Mouse (Mus musculus) forebrain, embryonic 16.5 days (tissue): ENCODE measurements at regions not wholly inside any gene's neighbourhood (a gene's known extent, or its start where the extent isn't known, plus 50 kb on each side); places are given as distances from the start of the nearest gene placed in this dataset.

Experiments
- ATAC-seq: fragments of 200-750 bp; cut with Nextera tagmentation; 2 replicates; pipeline ENCODE4 v1.8.0; 2017; ENCODE audit warnings: mild to moderate bottlenecking, moderate library complexity
- H3K27ac ChIP-seq: fragments of 300-500 bp; sonication (generic); 2 replicates; pipeline ENCODE4 v1.5.1; 2014; ENCODE audit warnings: low read length, control low read depth
- H3K27me3 ChIP-seq: fragments of 300-500 bp; sonication (generic); replicated peaks from 2 replicates; pipeline ENCODE4 v1.6.1; 2014; ENCODE audit warnings: low read length; ENCODE audit not compliant: control insufficient read depth, insufficient read depth
- H3K36me3 ChIP-seq: fragments of 300-500 bp; sonication (generic); 2 replicates; pipeline ENCODE4 v1.6.1; 2014; ENCODE audit not compliant: control insufficient read depth, insufficient read depth
- H3K4me1 ChIP-seq: fragments of 300-500 bp; sonication (generic); replicated peaks from 2 replicates; pipeline ENCODE4 v1.6.1; 2014; ENCODE audit warnings: low read length; ENCODE audit not compliant: control insufficient read depth, insufficient read depth
- H3K4me2 ChIP-seq: fragments of 300-500 bp; sonication (generic); 2 replicates; pipeline ENCODE4 v1.6.1; 2014; ENCODE audit warnings: mild to moderate bottlenecking, low read length, control low read depth
- H3K4me3 ChIP-seq: fragments of 300-500 bp; sonication (generic); replicated peaks from 2 replicates; pipeline ENCODE4 v1.5.1; 2014; ENCODE audit warnings: mild to moderate bottlenecking, low read length, control low read depth
- H3K9ac ChIP-seq: fragments of 300-500 bp; sonication (generic); replicated peaks from 2 replicates; pipeline ENCODE4 v1.6.1; 2014; ENCODE audit warnings: low read depth, low read length, control low read depth
- H3K9me3 ChIP-seq: fragments of 300-500 bp; sonication (generic); 2 replicates; pipeline ENCODE4 v1.6.1; 2016; ENCODE audit warnings: low read length; ENCODE audit not compliant: control insufficient read depth
- WGBS: fragments of 180-500 bp; shearing (Covaris S2); extraction: QIAGEN DNeasy Blood & Tissue Kit; methylation state at CpG from one replicate; pipeline ENCODE4 v1.1.7; 2014; 5-methylcytosine and 5-hydroxymethylcytosine counted together

GRCm38 (mm10) chr5:84752053-84752452, 334.9 kb upstream of the Epha5 start:
- Histone ChIP-seq H3K36me3 (no peaks in the 10 kb centered on the region), H3K4me1 (no peaks in the 10 kb centered on the region), H3K27ac (no peak overlapping the region), H3K4me2 (no peak overlapping the region), H3K4me3 (no peak overlapping the region), H3K27me3 (no peaks in the 10 kb centered on the region), H3K9me3 (no peaks in the 10 kb centered on the region), H3K9ac (no peak overlapping the region)
- peak; percentile 83 for ATAC-seq

- 87% methylated on average over 2 of the region's 2 CpGs for WGBS
- ATAC-seq, result no peak
Observed at GRCm38 (mm10) chr5:84705436-84705835, 288.3 kb upstream of the Epha5 start.

GRCm38 (mm10) chr5:84690334-84691258, 273.4 kb upstream of the Epha5 start:
- peak; percentile 97 for ATAC-seq
- WGBS, result 9% methylated on average over 2 of the region's 2 CpGs
- no peaks in the 10 kb centered on the region for H3K27me3 ChIP-seq
- H3K36me3 ChIP-seq, result no peaks in the 10 kb centered on the region
- H3K27ac ChIP-seq, result no peak overlapping the region
- no peaks in the 10 kb centered on the region for H3K9me3 ChIP-seq
- H3K4me3 ChIP-seq, result no peak overlapping the region
- no peaks in the 10 kb centered on the region for H3K4me1 ChIP-seq
- no peak overlapping the region for H3K4me2 ChIP-seq
- no peak overlapping the region for H3K9ac ChIP-seq

More at GRCm38 (mm10) chr5:84705436-84705835, 288.3 kb upstream of the Epha5 start:
- Histone ChIP-seq H3K4me1 (no peaks in the 10 kb centered on the region), H3K36me3 (no peaks in the 10 kb centered on the region), H3K4me2 (no peak overlapping the region), H3K9ac (no peak overlapping the region), H3K9me3 (no peaks in the 10 kb centered on the region), H3K27me3 (no peaks in the 10 kb centered on the region), H3K4me3 (no peak overlapping the region), H3K27ac (no peak overlapping the region)

- no peak overlapping the region for H3K9ac ChIP-seq
- no peaks in the 10 kb centered on the region for H3K27me3 ChIP-seq
- no peaks in the 10 kb centered on the region for H3K9me3 ChIP-seq
- no peaks in the 10 kb centered on the region for H3K4me1 ChIP-seq
- H3K4me3 ChIP-seq, result no peak overlapping the region
- ATAC-seq, result no peak
- no peak overlapping the region for H3K27ac ChIP-seq
- no peaks in the 10 kb centered on the region for H3K36me3 ChIP-seq
- no peak overlapping the region for H3K4me2 ChIP-seq
Observed at GRCm38 (mm10) chr5:84687534-84687933, 270.4 kb upstream of the Epha5 start.

- ATAC-seq, result peak; percentile 75
- Histone ChIP-seq H3K36me3 (no peaks in the 10 kb centered on the region), H3K4me1 (no peaks in the 10 kb centered on the region), H3K9ac (no peak overlapping the region), H3K27ac (no peak overlapping the region), H3K9me3 (no peaks in the 10 kb centered on the region), H3K27me3 (no peaks in the 10 kb centered on the region), H3K4me3 (no peak overlapping the region), H3K4me2 (no peak overlapping the region)
Observed at GRCm38 (mm10) chr5:84655171-84655570, 238.0 kb upstream of the Epha5 start.

- Histone ChIP-seq H3K4me3 (no peak overlapping the region), H3K27me3 (no peaks in the 10 kb centered on the region), H3K36me3 (no peaks in the 10 kb centered on the region), H3K9ac (no peak overlapping the region), H3K27ac (no peak overlapping the region), H3K4me1 (no peaks in the 10 kb centered on the region), H3K4me2 (no peak overlapping the region), H3K9me3 (no peaks in the 10 kb centered on the region)
- 88% methylated on average over 3 of the region's 3 CpGs for WGBS
- no peak for ATAC-seq
Observed at GRCm38 (mm10) chr5:84635502-84635901, 218.3 kb upstream of the Epha5 start.

GRCm38 (mm10) chr5:84632851-84633250, 215.7 kb upstream of the Epha5 start:
- H3K9ac ChIP-seq, result no peak overlapping the region
- no peak overlapping the region for H3K4me2 ChIP-seq
- H3K27ac ChIP-seq, result no peak overlapping the region
- H3K9me3 ChIP-seq, result no peaks in the 10 kb centered on the region
- H3K27me3 ChIP-seq, result no peaks in the 10 kb centered on the region
- ATAC-seq, result peak; percentile 55
- H3K36me3 ChIP-seq, result no peaks in the 10 kb centered on the region
- H3K4me3 ChIP-seq, result no peak overlapping the region
- 54% methylated on average over 2 of the region's 2 CpGs for WGBS
- H3K4me1 ChIP-seq, result no peaks in the 10 kb centered on the region

GRCm38 (mm10) chr5:84618194-84618593, 201.0 kb upstream of the Epha5 start:
- H3K4me3 ChIP-seq, result no peak overlapping the region
- H3K4me1 ChIP-seq, result no peaks in the 10 kb centered on the region
- 94% methylated on average over 1 of the region's 1 CpGs for WGBS
- H3K9ac ChIP-seq, result no peak overlapping the region
- H3K36me3 ChIP-seq, result no peaks in the 10 kb centered on the region
- no peak for ATAC-seq
- H3K27me3 ChIP-seq, result no peaks in the 10 kb centered on the region
- H3K27ac ChIP-seq, result no peak overlapping the region
- H3K9me3 ChIP-seq, result no peaks in the 10 kb centered on the region
- no peak overlapping the region for H3K4me2 ChIP-seq

- Histone ChIP-seq H3K4me1 (no peaks in the 10 kb centered on the region), H3K27ac (no peak overlapping the region), H3K9me3 (no peaks in the 10 kb centered on the region), H3K4me3 (no peak overlapping the region), H3K9ac (no peak overlapping the region), H3K27me3 (no peaks in the 10 kb centered on the region), H3K36me3 (no peaks in the 10 kb centered on the region), H3K4me2 (no peak overlapping the region)
- 42% methylated on average over 2 of the region's 2 CpGs for WGBS
- peak; percentile 57; the same call in 1 of the 2 replicates for ATAC-seq
Observed at GRCm38 (mm10) chr5:84608683-84609082, 191.5 kb upstream of the Epha5 start.
